Mouse (Mus musculus) liver, embryonic 13.5 days (tissue): ENCODE data around the gene Hist2h2bb. TPM values are rescaled to one million over a fixed set of nuclear protein-coding genes. Genes with fewer than 3 reads are reported as not detected.
"Not testable (repeated sequence)": the region's sequence is repeated elsewhere in the genome, so short reads cannot be mapped to it uniquely, and the experiment has no call there.

ENCODE experiments used
- ATAC-seq: fragments of 200-750 bp; cut with Nextera tagmentation; 2 replicates; pipeline ENCODE4 v1.8.0; 2017; ENCODE audit warnings: low read depth, mild to moderate bottlenecking, moderate number of reproducible peaks, moderate library complexity
- DNase-seq: peaks from one replicate; pipeline ENCODE4 v3.0.0; 2022
- H3K27ac ChIP-seq: fragments of 300-500 bp; sonication (generic); 2 replicates; pipeline ENCODE4 v1.5.1; 2015; ENCODE audit warnings: moderate library complexity, mild to moderate bottlenecking, inconsistent platforms
- H3K27me3 ChIP-seq: fragments of 300-500 bp; sonication (generic); 2 replicates; pipeline ENCODE4 v1.6.1; 2015; ENCODE audit warnings: mild to moderate bottlenecking, inconsistent platforms
- H3K36me3 ChIP-seq: fragments of 300-500 bp; sonication (generic); 2 replicates; pipeline ENCODE4 v1.6.1; 2015; ENCODE audit warnings: mild to moderate bottlenecking, inconsistent platforms
- H3K4me1 ChIP-seq: fragments of 300-500 bp; sonication (generic); replicated peaks from 2 replicates; pipeline ENCODE4 v1.6.1; 2015; ENCODE audit warnings: inconsistent platforms
- H3K4me2 ChIP-seq: fragments of 300-500 bp; sonication (generic); 2 replicates; pipeline ENCODE4 v1.6.1; 2015; ENCODE audit warnings: inconsistent platforms, mild to moderate bottlenecking, moderate library complexity
- H3K4me3 ChIP-seq: fragments of 300-500 bp; sonication (generic); replicated peaks from 2 replicates; pipeline ENCODE4 v1.5.1; 2015; ENCODE audit warnings: mild to moderate bottlenecking, inconsistent platforms
- H3K9ac ChIP-seq: fragments of 300-500 bp; sonication (generic); 2 replicates; pipeline ENCODE4 v1.6.1; 2015; ENCODE audit warnings: mild to moderate bottlenecking, inconsistent platforms
- H3K9me3 ChIP-seq: fragments of 300-500 bp; sonication (generic); replicated peaks from 2 replicates; pipeline ENCODE4 v1.6.1; 2016; ENCODE audit warnings: inconsistent platforms
- WGBS: fragments of 180-500 bp; shearing (Covaris S2); methylation state at CpG from one replicate; pipeline ENCODE4 v1.1.7; 2015; ENCODE audit not compliant: insufficient replicate concordance; 5-methylcytosine and 5-hydroxymethylcytosine counted together
- polyA plus RNA-seq: library from polyadenylated mRNA; unstranded; fragments of >200 nt; fragmentation: Nextera tagmentation; extraction: Ambion mirVana; gene quantifications from 2 replicates; pipeline ENCODE4 v1.2.1, GENCODE M21; 2015

The Hist2h2bb gene
- polyA plus RNA-seq, 1 experiment from 2014 or later = 23.7 TPM

- ATAC-seq = no peak
Measured at GRCm38 (mm10) chr3:96243921-96244572, 25.5 kb upstream of the Hist2h2bb start.

GRCm38 (mm10) chr3:96245003-96245886 is 24.3 kb upstream of the Hist2h2bb start, which contains the start of gene Hist2h2aa1:
TSS of gene Hist2h2aa1 (plus strand) at chr3:96245497.
- peak within 1 kb of the TSS; percentile 98 for H3K27ac ChIP-seq
- DNase-seq = peak; percentile 83
- H3K9ac ChIP-seq = peak within 1 kb of the TSS; percentile 91
- H3K36me3 ChIP-seq, H3K9me3 ChIP-seq, H3K27me3 ChIP-seq: not testable (repeated sequence)
- H3K4me1 ChIP-seq = peaks cover 73% of the 10 kb centered on the region
- H3K4me2 ChIP-seq = peak within 1 kb of the TSS; percentile 77
- ATAC-seq = peak; percentile 72
- WGBS = under 1% methylated on average over 38 of the region's 88 CpGs
- H3K4me3 ChIP-seq = peak within 1 kb of the TSS; percentile 66

More at GRCm38 (mm10) chr3:96243921-96244572, 25.5 kb upstream of the Hist2h2bb start:
- peaks cover 61% of the 10 kb centered on the region for H3K4me1 ChIP-seq
- no peaks in the 10 kb centered on the region for H3K27me3 ChIP-seq
- H3K4me2 ChIP-seq = peak overlapping the region; percentile 77
- no peaks in the 10 kb centered on the region for H3K9me3 ChIP-seq
- no peaks in the 10 kb centered on the region for H3K36me3 ChIP-seq
- peak overlapping the region; percentile 91 for H3K9ac ChIP-seq
- H3K4me3 ChIP-seq = peak overlapping the region; percentile 66
- no peak for DNase-seq
- WGBS = 63% methylated on average over 7 of the region's 7 CpGs
- H3K27ac ChIP-seq = peak overlapping the region; percentile 98

GRCm38 (mm10) chr3:96246018-96246417 is 23.5 kb upstream of the Hist2h2bb start:
- Histone ChIP-seq H3K4me2 (peak overlapping the region; percentile 47), H3K4me3 (peak overlapping the region; percentile 44), H3K27ac (peak overlapping the region; percentile 92), H3K9ac (peak overlapping the region; percentile 63; the same call in 1 of the 2 replicates), H3K4me1 (peaks cover 74% of the 10 kb centered on the region)
- not testable (repeated sequence) for H3K27me3 ChIP-seq, DNase-seq, H3K36me3 ChIP-seq, H3K9me3 ChIP-seq
- WGBS = 0% methylated on average over 10 of the region's 21 CpGs
- peak; percentile 61 for ATAC-seq

GRCm38 (mm10) chr3:96246427-96246856 is 23.1 kb upstream of the Hist2h2bb start, which contains the start of gene Hist2h3c1:
TSS of gene Hist2h3c1 (plus strand) at chr3:96246685.
- peak; percentile 83 for ATAC-seq
- no CpG with 5 or more reads among the region's 47 CpGs for WGBS
- peak within 1 kb of the TSS; percentile 82 for H3K9ac ChIP-seq

GRCm38 (mm10) chr3:96247356-96248140 is 22.0 kb upstream of the Hist2h2bb start:
- no peak for ATAC-seq
- WGBS = 2% methylated on average over 11 of the region's 11 CpGs
- Histone ChIP-seq H3K9ac (peak overlapping the region; percentile 82), H3K4me1 (peaks cover 66% of the 10 kb centered on the region), H3K36me3 (no peaks in the 10 kb centered on the region), H3K27me3 (no peaks in the 10 kb centered on the region), H3K27ac (peak overlapping the region; percentile 93), H3K4me2 (peak overlapping the region; percentile 69), H3K9me3 (no peaks in the 10 kb centered on the region), H3K4me3 (peak overlapping the region; percentile 63)
- no peak for DNase-seq

More at GRCm38 (mm10) chr3:96246427-96246856, 23.1 kb upstream of the Hist2h2bb start, which contains the start of gene Hist2h3c1:
- Histone ChIP-seq H3K4me2 (peak within 1 kb of the TSS; percentile 69), H3K27ac (peak within 1 kb of the TSS; percentile 93), H3K4me1 (peaks cover 72% of the 10 kb centered on the region), H3K4me3 (peak within 1 kb of the TSS; percentile 63)
- H3K27me3 ChIP-seq, DNase-seq, H3K36me3 ChIP-seq, H3K9me3 ChIP-seq: not testable (repeated sequence)

GRCm38 (mm10) chr3:96248141-96249033 is 21.2 kb upstream of the Hist2h2bb start:
- DNase-seq = no peak
- peaks cover 67% of the 10 kb centered on the region for H3K4me1 ChIP-seq
- peak overlapping the region; percentile 69 for H3K4me2 ChIP-seq
- H3K9ac ChIP-seq = peak overlapping the region; percentile 82
- no peak for ATAC-seq
- H3K4me3 ChIP-seq = peak overlapping the region; percentile 63
- H3K36me3 ChIP-seq = no peaks in the 10 kb centered on the region
- peak overlapping the region; percentile 93 for H3K27ac ChIP-seq
- 44% methylated on average over 6 of the region's 6 CpGs for WGBS
- no peaks in the 10 kb centered on the region for H3K9me3 ChIP-seq
- no peaks in the 10 kb centered on the region for H3K27me3 ChIP-seq

- Histone ChIP-seq H3K4me1 (peaks cover 67% of the 10 kb centered on the region), H3K36me3 (no peaks in the 10 kb centered on the region), H3K27ac (peak overlapping the region; percentile 93), H3K9me3 (no peaks in the 10 kb centered on the region), H3K9ac (peak overlapping the region; percentile 82), H3K4me2 (peak overlapping the region; percentile 69), H3K27me3 (no peaks in the 10 kb centered on the region), H3K4me3 (peak overlapping the region; percentile 63)
- ATAC-seq (no peak), DNase-seq (no peak)
- WGBS = 62% methylated on average over 4 of the region's 4 CpGs
Measured at GRCm38 (mm10) chr3:96249034-96249345, 20.6 kb upstream of the Hist2h2bb start.

- peaks cover 75% of the 10 kb centered on the region for H3K4me1 ChIP-seq
- H3K9ac ChIP-seq = peak overlapping the region; percentile 63
- 49% methylated on average over 3 of the region's 3 CpGs for WGBS
Measured at GRCm38 (mm10) chr3:96250890-96251289, 18.7 kb upstream of the Hist2h2bb start.

GRCm38 (mm10) chr3:96251787-96252186 is 17.8 kb upstream of the Hist2h2bb start:
- no peaks in the 10 kb centered on the region for H3K36me3 ChIP-seq
- H3K27me3 ChIP-seq = no peaks in the 10 kb centered on the region
- 73% methylated on average over 3 of the region's 3 CpGs for WGBS
- no peak overlapping the region for H3K4me2 ChIP-seq
- H3K9me3 ChIP-seq = no peaks in the 10 kb centered on the region
- H3K27ac ChIP-seq = peak overlapping the region; percentile 57; the same call in 1 of the 2 replicates
- no peak overlapping the region for H3K9ac ChIP-seq
- DNase-seq (no peak), ATAC-seq (no peak)
- no peak overlapping the region for H3K4me3 ChIP-seq
- peaks cover 82% of the 10 kb centered on the region for H3K4me1 ChIP-seq

More at GRCm38 (mm10) chr3:96250890-96251289, 18.7 kb upstream of the Hist2h2bb start:
- ATAC-seq (no peak), DNase-seq (no peak)
- no peak overlapping the region for H3K4me3 ChIP-seq
- H3K27ac ChIP-seq = peak overlapping the region; percentile 93
- no peaks in the 10 kb centered on the region for H3K9me3 ChIP-seq
- peak overlapping the region; percentile 32 for H3K4me2 ChIP-seq
- H3K36me3 ChIP-seq = no peaks in the 10 kb centered on the region
- H3K27me3 ChIP-seq = no peaks in the 10 kb centered on the region
